Mouse (Mus musculus) liver, postnatal 0 days (tissue): ENCODE measurements around the gene Larp4b.

Source experiments
- CTCF ChIP-seq: sonication (generic); IDR thresholded peaks from 2 replicates; pipeline ENCODE4 v1.5.1; 2016; ENCODE audit warnings: antibody characterized with exemption, low read depth
- EP300 ChIP-seq: IDR thresholded peaks from 2 replicates; pipeline ENCODE4 v1.6.1; 2016; ENCODE audit warnings: antibody characterized with exemption, low read depth, mild to moderate bottlenecking

- TF ChIP-seq CTCF (no peak), EP300 (no peak)
Observed at GRCm38 (mm10) chr13:9075825-9076592, 17.7 kb upstream of the Larp4b start.
